ENCODE assay signal across 11 mouse cellular contexts in the genomic region with DNA sequence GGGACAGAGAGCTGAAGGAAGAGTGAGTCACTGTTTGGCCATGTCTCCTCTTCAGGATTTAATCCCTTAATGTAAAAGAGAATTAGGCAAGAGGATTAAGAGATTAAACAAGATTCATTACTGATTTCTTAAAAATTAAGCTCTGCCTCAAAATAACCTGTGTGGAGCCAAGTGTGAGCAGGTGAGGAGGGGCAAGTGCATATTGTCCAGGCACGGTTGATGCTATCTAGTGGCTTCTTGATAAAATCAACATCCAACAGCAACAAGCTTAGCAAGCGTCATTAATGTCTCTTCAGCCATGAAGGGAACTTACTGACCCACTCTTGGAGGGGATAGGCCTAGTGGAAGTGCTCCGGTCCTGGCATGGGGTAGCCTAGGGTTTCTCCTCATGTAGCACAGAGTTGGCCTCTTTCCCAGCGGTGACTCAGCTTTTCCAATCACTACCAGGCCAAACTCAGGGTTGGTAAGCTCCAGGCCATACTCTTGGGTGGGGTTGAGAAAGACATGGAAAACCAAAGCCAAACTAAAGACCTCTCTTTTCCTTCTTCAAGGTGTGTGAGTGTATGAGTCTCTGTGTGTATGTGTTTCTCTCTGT. TPM values are rescaled to one million over a fixed set of nuclear protein-coding genes. Genes with fewer than 3 reads are reported as not detected.
DNase-seq lines count a peak whose midpoint lies in the region; ATAC-seq and TF ChIP-seq lines count a peak whose summit lies in the region.
"Had no signal": no experiment of that assay in that cellular context is flagged by ENCODE, and none has a peak within 500 bp of the region (broad histone marks: within the 10 kb centered on the region; RNA-seq: fewer than 3 reads in every experiment).

No protein-coding gene starts in this region.

- WGBS in stomach, postnatal 0 days = 62% methylated on average over 4 of the region's 4 CpGs

- no peak overlapping the region for H3K4me2 ChIP-seq in stomach, postnatal 0 days (replicated peaks; ENCODE audit: low read depth)
- H3K4me2 ChIP-seq: forebrain, embryonic 12.5 days; hindbrain, embryonic 12.5 days had no signal

- H3K27ac ChIP-seq in stomach, postnatal 0 days (replicated peaks) = no peak overlapping the region
- H3K27ac ChIP-seq: forebrain, embryonic 12.5 days; hindbrain, embryonic 12.5 days had no signal

- no peaks in the 10 kb centered on the region for H3K27me3 ChIP-seq in stomach, postnatal 0 days (ENCODE audit: control insufficient read depth, insufficient read depth, low read length)
- H3K27me3 ChIP-seq: forebrain, embryonic 12.5 days; hindbrain, embryonic 12.5 days had no signal

- ATAC-seq in stomach, postnatal 0 days (ENCODE audit: low FRiP score, low TSS enrichment) = peak; percentile 59

- H3K4me1 ChIP-seq in stomach, postnatal 0 days (replicated peaks; ENCODE audit: control insufficient read depth, insufficient read depth) = no peaks in the 10 kb centered on the region
- H3K4me1 ChIP-seq: forebrain, embryonic 12.5 days; hindbrain, embryonic 12.5 days had no signal

- no peak overlapping the region for H3K9ac ChIP-seq in stomach, postnatal 0 days (ENCODE audit: low read length)
- H3K9ac ChIP-seq: forebrain, embryonic 12.5 days; hindbrain, embryonic 12.5 days had no signal

- DNase-seq in lung, postnatal 36 days = peak; percentile 26
- DNase-seq in lung, postnatal 14 days = no peak
- DNase-seq in adrenal gland, adult 2 months = peak; percentile 88
- DNase-seq in gastrocnemius, postnatal 14 days = peak; percentile 32
- DNase-seq in stomach, postnatal 0 days (ENCODE audit: low spot score) = peak; percentile 36
- no peak for DNase-seq in spleen, postnatal 36 days (ENCODE audit: low spot score in 2 of 2)
- no peak for DNase-seq in right cerebral cortex, postnatal 36 days (ENCODE audit: low spot score in 2 of 2)
- DNase-seq: cerebellum, adult 9-11 months; left cerebral cortex, postnatal 4 days had no signal

- peak; percentile 8 for TF ChIP-seq EP300 in stomach, postnatal 0 days (optimal IDR thresholded peaks at IDR 0.05)

- no peak overlapping the region for H3K4me3 ChIP-seq in stomach, postnatal 0 days (ENCODE audit: low read depth, low read length)
- H3K4me3 ChIP-seq: forebrain, embryonic 12.5 days; hindbrain, embryonic 12.5 days had no signal

- intact Hi-C loops in gastrocnemius, postnatal 14 days (cut with DNase I; ENCODE audit: low total_unique reads) = no loop called here

- no peak for TF ChIP-seq CTCF in stomach, postnatal 0 days (IDR thresholded peaks at IDR 0.05; ENCODE audit: low read depth)

- H3K36me3 ChIP-seq in stomach, postnatal 0 days (ENCODE audit: control insufficient read depth, insufficient read depth, low read length) = no peaks in the 10 kb centered on the region
- H3K36me3 ChIP-seq: forebrain, embryonic 12.5 days; hindbrain, embryonic 12.5 days had no signal

- no peaks in the 10 kb centered on the region for H3K9me3 ChIP-seq in stomach, postnatal 0 days (ENCODE audit: control insufficient read depth, low read length)
- H3K9me3 ChIP-seq: forebrain, embryonic 12.5 days had no signal

RNA-seq across cellular contexts. Expression of a gene that starts 55.0 kb away (rescaled TPM):
- total RNA-seq in adrenal gland, adult 2 months (2021) = 10 to 100 TPM; 57.6 to 87.4 TPM
- 36.2 and 41.4 TPM in 2 replicates for polyA plus RNA-seq in adrenal gland, adult 2 months (2012; rRNA removed)
- 10 to 100 TPM; 30.9 to 42.1 TPM for total RNA-seq in gastrocnemius, postnatal 14 days (2021)
- 5.9 and 6.1 TPM in 2 replicates for polyA plus RNA-seq in stomach, postnatal 0 days (2015; fragmentation: Nextera tagmentation; extraction: Ambion mirVana)

Comparison
In these comparisons a context has a peak if more than half of its experiments do, and no peak if none do; other contexts are left out.
1. DNase-seq: peak in lung, postnatal 36 days (single experiment), adrenal gland, adult 2 months (single experiment), gastrocnemius, postnatal 14 days (single experiment) and stomach, postnatal 0 days (single experiment); none in lung, postnatal 14 days (single experiment), spleen, postnatal 36 days (0 of 2) and right cerebral cortex, postnatal 36 days (0 of 2).